Mouse (Mus musculus): ENCODE measurements around the gene Olfr645. TPM values are rescaled to one million over a fixed set of nuclear protein-coding genes. Genes with fewer than 3 reads are reported as not detected.

Olfr645 gene
- not detected in 2 replicates for polyA plus RNA-seq (2012; rRNA removed)

GRCm38 (mm10) chr7:104085365-104085764 is at the start of gene Olfr645:
TSS of gene Olfr645 (minus strand) at chr7:104085465.

DNA sequence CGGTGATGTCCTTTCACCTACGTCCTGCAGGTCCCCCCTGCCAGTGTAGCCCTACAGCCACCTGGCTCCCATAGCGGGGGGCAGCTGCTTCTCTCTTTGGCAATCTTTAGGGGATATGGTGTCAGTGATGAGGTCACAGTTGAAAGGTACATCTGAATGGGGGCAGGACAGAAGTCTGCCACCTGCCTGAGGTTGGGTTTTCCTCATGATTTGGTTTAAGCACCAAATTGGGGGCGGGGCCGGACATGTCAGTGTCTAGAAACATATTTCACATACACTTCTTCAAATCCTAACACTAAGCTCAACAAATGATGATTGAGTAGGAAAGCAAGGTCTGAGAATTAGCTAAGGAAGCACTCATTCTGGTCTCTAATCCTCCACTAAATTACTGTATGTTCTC is 44.5 kb upstream of the Olfr645 start, which contains the start of gene Ubqln5:
TSS of gene Ubqln5 (minus strand) at position 101 of the 400 bp plus-strand sequence.

DNA sequence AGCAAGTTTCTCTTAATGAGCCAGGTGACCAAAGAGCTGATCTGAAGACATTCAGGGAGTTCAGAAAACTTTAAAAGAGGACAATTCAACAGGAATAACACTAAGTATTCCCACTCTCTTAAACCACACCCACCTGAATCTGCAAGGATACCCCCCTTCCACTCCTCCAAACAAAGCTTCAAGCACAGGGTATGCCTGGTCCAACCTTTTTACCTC is 19.4 kb upstream of the Olfr645 start, which contains the start of gene Olfr646:
TSS of gene Olfr646 (plus strand) at position 117 of the 216 bp plus-strand sequence.

DNA sequence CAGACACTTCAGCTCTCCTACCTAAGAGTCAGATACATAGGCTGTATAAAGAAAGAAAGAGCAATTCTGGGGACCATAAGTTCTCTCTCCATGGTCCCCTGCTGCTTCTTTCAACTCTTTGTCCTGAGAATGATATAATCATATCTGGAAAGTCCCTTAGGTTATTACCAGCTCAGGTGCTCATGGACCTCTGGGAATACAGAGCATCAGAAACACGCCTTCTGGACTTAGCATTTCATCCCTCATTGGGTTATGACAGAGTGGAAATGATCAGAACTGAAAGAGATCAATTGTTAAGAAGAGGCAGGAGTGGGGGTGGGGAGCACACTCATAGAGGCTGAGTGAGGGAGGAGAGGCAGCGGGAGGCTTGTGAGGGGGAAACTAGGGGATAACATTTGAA is 13.5 kb downstream of the Olfr645 start, which contains the start of gene Olfr644:
TSS of gene Olfr644 (minus strand) at position 101 of the 400 bp plus-strand sequence.

DNA sequence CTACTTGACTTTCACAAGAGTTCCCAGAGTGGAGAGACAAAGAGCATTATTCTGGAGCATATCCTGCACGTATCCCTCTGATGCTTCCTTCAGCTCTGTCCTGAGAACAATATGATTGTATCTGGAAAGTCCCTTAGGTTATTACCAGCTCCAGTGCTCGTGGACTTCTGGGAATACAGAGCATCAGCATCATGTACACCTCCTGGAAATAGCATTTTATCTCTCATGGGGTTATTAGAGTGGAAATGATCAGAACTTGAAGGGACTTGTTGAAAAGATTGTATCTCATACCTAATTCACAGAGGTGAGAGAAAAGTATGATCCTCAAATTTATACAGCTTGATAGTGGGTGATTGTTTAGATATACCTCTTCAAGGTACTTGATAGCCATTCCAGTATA is 23.9 kb downstream of the Olfr645 start, which contains the start of gene 4930516K23Rik:
TSS of gene 4930516K23Rik (minus strand) at position 101 of the 400 bp plus-strand sequence.

GRCm38 (mm10) chr7:104052566-104052965 is 32.7 kb downstream of the Olfr645 start, which contains the start of gene Olfr642:
TSS of gene Olfr642 (minus strand) at chr7:104052666.

GRCm38 (mm10) chr7:104035145-104035544 is 50.1 kb downstream of the Olfr645 start, which contains the start of gene Olfr641:
TSS of gene Olfr641 (plus strand) at chr7:104035445.

Other genes starting within 250 kb of the Olfr645 start
- not detected in 2 replicates for gene Hbb-bh2, start 244.9 kb downstream of the Olfr645 start, polyA plus RNA-seq (2012; rRNA removed)
- gene Hbb-bh1, start 242.3 kb downstream of the Olfr645 start, polyA plus RNA-seq (2012; rRNA removed) = not detected in 2 replicates
- not detected in 2 replicates for gene Hbb-y, start 232.2 kb downstream of the Olfr645 start, polyA plus RNA-seq (2012; rRNA removed)
- not detected in 2 replicates for gene Olfr66, start 199.2 kb downstream of the Olfr645 start, polyA plus RNA-seq (2012; rRNA removed)
- not detected in 2 replicates for gene Olfr64, start 191.0 kb downstream of the Olfr645 start, polyA plus RNA-seq (2012; rRNA removed)
- gene Olfr65, start 182.0 kb downstream of the Olfr645 start, polyA plus RNA-seq (2012; rRNA removed) = not detected in 2 replicates
- gene Olfr631, start 156.6 kb downstream of the Olfr645 start, polyA plus RNA-seq (2012; rRNA removed) = not detected in 2 replicates
- gene Olfr632, start 151.1 kb downstream of the Olfr645 start, polyA plus RNA-seq (2012; rRNA removed) = not detected in 2 replicates
- not detected in 2 replicates for gene Olfr633, start 141.0 kb downstream of the Olfr645 start, polyA plus RNA-seq (2012; rRNA removed)
- not detected in 2 replicates for gene Olfr635, start 114.3 kb downstream of the Olfr645 start, polyA plus RNA-seq (2012; rRNA removed)
- not detected in 2 replicates for gene Olfr638, start 86.7 kb downstream of the Olfr645 start, polyA plus RNA-seq (2012; rRNA removed)
- gene Olfr639, start 68.2 kb downstream of the Olfr645 start, polyA plus RNA-seq (2012; rRNA removed) = not detected in 2 replicates
- not detected in 2 replicates for gene Olfr640, start 59.9 kb downstream of the Olfr645 start, polyA plus RNA-seq (2012; rRNA removed)
- not detected in 2 replicates for gene Olfr641, start 50.0 kb downstream of the Olfr645 start, polyA plus RNA-seq (2012; rRNA removed)
- gene Olfr642, start 32.8 kb downstream of the Olfr645 start, polyA plus RNA-seq (2012; rRNA removed) = not detected in 2 replicates
- gene 4930516K23Rik, start 24.0 kb downstream of the Olfr645 start, polyA plus RNA-seq (2012; rRNA removed) = not detected in 2 replicates
- not detected in 2 replicates for gene Olfr644, start 13.6 kb downstream of the Olfr645 start, polyA plus RNA-seq (2012; rRNA removed)
- not detected in 2 replicates for gene Olfr646, start 19.4 kb upstream of the Olfr645 start, polyA plus RNA-seq (2012; rRNA removed)
- not detected in 2 replicates for gene Ubqln5, start 44.4 kb upstream of the Olfr645 start, polyA plus RNA-seq (2012; rRNA removed)
- gene Olfr643, start 51.9 kb upstream of the Olfr645 start, polyA plus RNA-seq (2012; rRNA removed) = not detected in 2 replicates
- not detected in 2 replicates for gene Ubqln3, start 57.8 kb upstream of the Olfr645 start, polyA plus RNA-seq (2012; rRNA removed)
- gene Ubqlnl, start 65.1 kb upstream of the Olfr645 start, polyA plus RNA-seq (2012; rRNA removed) = not detected in 2 replicates
- not detected in 2 replicates for gene Olfm5, start 79.4 kb upstream of the Olfr645 start, polyA plus RNA-seq (2012; rRNA removed)
- gene Olfr648, start 97.9 kb upstream of the Olfr645 start, polyA plus RNA-seq (2012; rRNA removed) = 0.03 and 0.05 TPM in 2 replicates
- not detected in 2 replicates for gene Olfr649, start 110.5 kb upstream of the Olfr645 start, polyA plus RNA-seq (2012; rRNA removed)
- gene Trim6, start 133.3 kb upstream of the Olfr645 start, polyA plus RNA-seq (2012; rRNA removed) = 0.79 and 0.81 TPM in 2 replicates
- 0.17 and 1.5 TPM in 2 replicates for gene Trim34a, start 159.0 kb upstream of the Olfr645 start, polyA plus RNA-seq (2012; rRNA removed)
- 0.10 TPM in 2 replicates for gene Trim5, start 202.6 kb upstream of the Olfr645 start, polyA plus RNA-seq (2012; rRNA removed)
- gene Trim12a, start 230.0 kb upstream of the Olfr645 start, polyA plus RNA-seq (2012; rRNA removed) = 0.16 and 0.85 TPM in 2 replicates
- 0.55 TPM in 1 of 2 replicates, not detected in the other for gene Trim34b, start 244.0 kb upstream of the Olfr645 start, polyA plus RNA-seq (2012; rRNA removed)

Data from stomach, adult 2 months (tissue).